Mouse (Mus musculus): ENCODE data around the gene Cdc42ep4. TPM values are rescaled to one million over a fixed set of nuclear protein-coding genes. Genes with fewer than 3 reads are reported as not detected.
A peak's percentile ranks its signal among the peaks of the same experiment; 100 is the strongest.

Gene Cdc42ep4
- total and polyA plus RNA-seq, 2 experiments from 2014 or later: 60.3 to 88.0 TPM

DNA sequence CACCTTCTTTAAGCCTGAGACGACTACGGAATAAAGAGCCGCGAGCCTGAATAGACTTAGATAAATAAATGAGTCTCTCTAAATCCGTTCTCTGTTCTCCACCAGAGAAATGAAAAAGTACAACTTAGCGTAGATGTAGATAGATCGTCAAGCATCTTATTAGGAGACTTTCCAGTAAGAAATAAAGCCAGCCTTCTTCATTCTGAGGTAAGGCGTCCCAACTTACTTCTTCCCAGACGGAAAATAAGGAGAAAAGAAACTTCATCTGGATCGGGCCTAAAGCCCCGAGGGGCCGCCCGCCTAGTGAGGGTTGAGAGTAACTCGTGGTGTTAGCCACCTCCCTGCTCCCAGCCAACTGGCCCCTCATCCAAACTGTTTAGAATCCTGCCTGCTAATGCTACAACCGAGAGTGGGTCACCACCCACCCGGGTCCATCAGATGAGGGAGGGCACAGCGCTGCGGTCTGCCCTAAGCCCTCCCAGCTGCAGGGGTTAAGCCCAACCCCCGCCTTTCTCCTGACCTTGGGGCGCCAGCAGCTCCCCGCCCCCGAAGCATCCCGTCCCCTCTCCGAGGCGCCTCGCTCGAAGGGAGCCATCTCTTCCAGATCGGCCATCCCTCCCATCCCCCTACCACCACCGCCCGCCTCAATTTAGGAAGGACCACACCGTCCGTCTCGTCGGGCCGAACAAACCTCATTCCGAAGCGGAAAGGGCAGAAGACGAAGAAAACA lies 68.6 kb downstream of the Cdc42ep4 start:
- 2% methylated on average over 38 of the region's 38 CpGs for WGBS
- ATAC-seq (ENCODE audit: low FRiP score) (peak; percentile 41), DNase-seq (ENCODE audit: low spot score) (peak; percentile 39)
- Histone ChIP-seq H3K4me3 (ENCODE audit: low read depth, low read length) (peak overlapping the region; percentile 94), H3K4me1 (ENCODE audit: insufficient read depth, low read length) (peaks cover 12% of the 10 kb centered on the region), H3K36me3 (ENCODE audit: insufficient read depth, low read length) (peaks cover 6% of the 10 kb centered on the region; the same call in 1 of the 2 replicates), H3K27me3 (ENCODE audit: insufficient read depth, low read length) (no peaks in the 10 kb centered on the region), H3K27ac (ENCODE audit: low read depth, low read length) (peak overlapping the region; percentile 92), H3K9ac (replicated peaks; ENCODE audit: low read length, poor library complexity, severe bottlenecking) (peak overlapping the region; percentile 92), H3K4me2 (ENCODE audit: low read depth, low read length, poor library complexity, severe bottlenecking) (peak overlapping the region; percentile 97), H3K9me3 (ENCODE audit: low read length) (no peaks in the 10 kb centered on the region)
- TF ChIP-seq CTCF (IDR thresholded peaks at IDR 0.05): no peak

DNA sequence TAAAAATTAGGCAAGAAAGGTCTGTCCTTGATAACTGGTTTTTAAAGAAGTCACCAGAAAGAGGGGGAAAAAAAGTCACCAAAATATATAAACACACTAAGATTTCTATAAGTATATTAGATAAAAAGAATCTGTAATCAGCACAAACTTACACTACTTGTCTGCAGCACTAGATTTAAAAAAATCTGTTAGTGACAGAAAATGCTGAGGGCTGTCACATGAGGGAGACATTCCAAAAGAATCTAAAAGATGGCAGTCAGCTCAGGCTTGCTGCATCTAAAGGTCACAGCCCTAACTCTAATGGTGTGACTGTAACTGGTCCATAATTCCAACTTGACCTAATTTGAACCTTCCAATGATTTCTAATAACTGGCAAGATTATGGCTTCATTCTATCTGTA lies 69.7 kb downstream of the Cdc42ep4 start:
- DNase-seq (ENCODE audit: low spot score): no peak
- Histone ChIP-seq H3K4me2 (ENCODE audit: low read depth, low read length, poor library complexity, severe bottlenecking) (peak overlapping the region; percentile 97; the same call in 1 of the 2 replicates), H3K9ac (replicated peaks; ENCODE audit: low read length, poor library complexity, severe bottlenecking) (no peak overlapping the region; the same call in 1 of the 2 replicates), H3K4me3 (ENCODE audit: low read depth, low read length) (no peak overlapping the region), H3K27ac (ENCODE audit: low read depth, low read length) (no peak overlapping the region), H3K4me1 (ENCODE audit: insufficient read depth, low read length) (peaks cover 12% of the 10 kb centered on the region), H3K27me3 (ENCODE audit: insufficient read depth, low read length) (no peaks in the 10 kb centered on the region), H3K36me3 (ENCODE audit: insufficient read depth, low read length) (peaks cover under 1% of the 10 kb centered on the region; the same call in 1 of the 2 replicates), H3K9me3 (ENCODE audit: low read length) (no peaks in the 10 kb centered on the region)
- no peak; the same call in 1 of the 2 replicates for TF ChIP-seq CTCF (IDR thresholded peaks at IDR 0.05)
- ATAC-seq (ENCODE audit: low FRiP score): no peak

DNA sequence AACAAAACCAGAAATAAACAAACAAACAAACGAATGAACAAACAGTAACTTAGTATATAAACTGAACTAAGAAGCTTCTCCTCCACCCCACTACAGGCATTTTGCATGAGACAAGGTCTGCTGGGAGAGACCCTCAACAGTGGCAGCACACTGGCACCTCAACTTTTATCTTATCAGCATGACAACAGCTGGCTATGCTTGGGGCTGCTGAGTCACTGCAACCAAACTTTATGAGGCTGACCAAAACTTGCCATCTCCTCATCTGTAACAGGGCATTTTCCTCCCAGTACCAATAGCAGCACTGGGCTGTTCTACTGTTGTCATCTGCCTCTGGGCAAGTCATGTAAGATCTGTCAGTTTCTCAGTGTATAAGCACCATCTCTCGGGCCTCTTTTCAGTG lies 70.7 kb downstream of the Cdc42ep4 start:
- Histone ChIP-seq H3K9me3 (ENCODE audit: low read length) (no peaks in the 10 kb centered on the region), H3K27me3 (ENCODE audit: insufficient read depth, low read length) (no peaks in the 10 kb centered on the region), H3K4me2 (ENCODE audit: low read depth, low read length, poor library complexity, severe bottlenecking) (no peak overlapping the region), H3K27ac (ENCODE audit: low read depth, low read length) (no peak overlapping the region), H3K36me3 (ENCODE audit: insufficient read depth, low read length) (peaks cover 10% of the 10 kb centered on the region), H3K4me1 (ENCODE audit: insufficient read depth, low read length) (peaks cover 12% of the 10 kb centered on the region), H3K4me3 (ENCODE audit: low read depth, low read length) (no peak overlapping the region), H3K9ac (replicated peaks; ENCODE audit: low read length, poor library complexity, severe bottlenecking) (no peak overlapping the region)
- ATAC-seq (ENCODE audit: low FRiP score): no peak
- DNase-seq (ENCODE audit: low spot score): no peak
- WGBS: 88% methylated on average over 2 of the region's 2 CpGs
- TF ChIP-seq CTCF (IDR thresholded peaks at IDR 0.05): no peak

DNA sequence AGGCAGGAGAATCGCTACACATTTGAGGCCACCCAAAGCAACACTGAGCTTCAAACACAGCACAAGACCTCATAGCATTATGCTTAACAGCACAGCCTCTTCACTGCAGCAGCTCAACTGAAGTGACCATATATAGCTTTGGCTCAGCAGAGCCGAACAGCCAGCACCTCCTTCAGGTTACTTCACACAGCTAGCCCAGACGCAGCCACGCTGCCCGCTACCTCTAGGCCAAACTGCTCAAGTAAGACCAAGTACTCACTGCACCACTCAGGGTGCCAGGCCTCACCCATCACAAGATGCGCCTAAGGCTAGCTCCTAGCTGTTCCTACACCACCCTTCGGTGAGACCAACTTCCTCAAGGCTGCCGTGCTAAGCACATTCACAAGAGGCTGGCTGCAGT lies 73.3 kb downstream of the Cdc42ep4 start:
- no peak overlapping the region for H3K4me3 ChIP-seq (ENCODE audit: low read depth, low read length)
- WGBS: 86% methylated on average over 8 of the region's 8 CpGs
- H3K9me3 ChIP-seq (ENCODE audit: low read length): no peaks in the 10 kb centered on the region
- H3K36me3 ChIP-seq (ENCODE audit: insufficient read depth, low read length): peaks cover 19% of the 10 kb centered on the region
- no peaks in the 10 kb centered on the region for H3K27me3 ChIP-seq (ENCODE audit: insufficient read depth, low read length)
- H3K4me2 ChIP-seq (ENCODE audit: low read depth, low read length, poor library complexity, severe bottlenecking): no peak overlapping the region
- TF ChIP-seq CTCF (IDR thresholded peaks at IDR 0.05): no peak
- H3K27ac ChIP-seq (ENCODE audit: low read depth, low read length): 0 out of 2 replicates have a peak overlapping the region, but pooled peaks have one; percentile 1
- ATAC-seq (ENCODE audit: low FRiP score): no peak
- H3K4me1 ChIP-seq (ENCODE audit: insufficient read depth, low read length): peaks cover 8% of the 10 kb centered on the region
- DNase-seq (ENCODE audit: low spot score): no peak
- H3K9ac ChIP-seq (replicated peaks; ENCODE audit: low read length, poor library complexity, severe bottlenecking): no peak overlapping the region

DNA sequence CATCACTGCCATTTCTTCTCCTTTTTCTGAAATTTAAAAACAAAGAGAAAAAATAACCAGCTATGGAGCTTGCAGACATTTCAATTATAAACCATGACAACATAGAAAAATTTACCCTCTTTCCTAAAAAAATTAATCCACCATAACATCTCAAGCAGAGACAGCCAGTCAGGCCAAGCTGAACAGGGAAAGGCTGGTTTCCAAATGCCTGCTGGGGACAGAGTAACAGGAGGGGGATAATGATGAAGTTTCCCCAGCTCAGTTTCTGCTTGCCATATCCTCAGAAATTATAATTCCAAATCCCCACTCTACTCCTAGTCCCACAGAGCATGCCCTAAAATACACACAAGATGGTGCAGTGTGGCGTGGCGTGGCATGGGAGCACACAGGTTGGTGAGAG lies 74.3 kb downstream of the Cdc42ep4 start:
- Histone ChIP-seq H3K9ac (replicated peaks; ENCODE audit: low read length, poor library complexity, severe bottlenecking) (no peak overlapping the region), H3K9me3 (ENCODE audit: low read length) (no peaks in the 10 kb centered on the region), H3K27ac (ENCODE audit: low read depth, low read length) (no peak overlapping the region), H3K36me3 (ENCODE audit: insufficient read depth, low read length) (peaks cover 19% of the 10 kb centered on the region), H3K27me3 (ENCODE audit: insufficient read depth, low read length) (no peaks in the 10 kb centered on the region), H3K4me1 (ENCODE audit: insufficient read depth, low read length) (peaks cover 3% of the 10 kb centered on the region; the same call in 1 of the 2 replicates), H3K4me2 (ENCODE audit: low read depth, low read length, poor library complexity, severe bottlenecking) (no peak overlapping the region), H3K4me3 (ENCODE audit: low read depth, low read length) (no peak overlapping the region)
- WGBS: 67% methylated on average over 2 of the region's 2 CpGs
- ATAC-seq (ENCODE audit: low FRiP score) (no peak), DNase-seq (ENCODE audit: low spot score) (no peak)
- no peak for TF ChIP-seq CTCF (IDR thresholded peaks at IDR 0.05)

Other genes starting within 250 kb of the Cdc42ep4 start
- 16.4 and 26.3 TPM in 2 replicates for gene Sstr2, start 132.5 kb downstream of the Cdc42ep4 start, total RNA-seq (2014; rRNA removed)
- 8.8 and 10.2 TPM in 2 replicates for gene Sstr2, start 132.5 kb downstream of the Cdc42ep4 start, polyA plus RNA-seq (2015; fragmentation: Nextera tagmentation; extraction: Ambion mirVana)
- 55.8 and 59.0 TPM in 2 replicates for gene Cog1, start 102.7 kb downstream of the Cdc42ep4 start, total RNA-seq (2014; rRNA removed)
- 28.3 and 31.3 TPM in 2 replicates for gene Cog1, start 102.7 kb downstream of the Cdc42ep4 start, polyA plus RNA-seq (2015; fragmentation: Nextera tagmentation; extraction: Ambion mirVana)
- gene Slc39a11, start 101.8 kb downstream of the Cdc42ep4 start, total RNA-seq (2014; rRNA removed): 56.0 and 62.5 TPM in 2 replicates
- gene Slc39a11, start 101.8 kb downstream of the Cdc42ep4 start, polyA plus RNA-seq (2015; fragmentation: Nextera tagmentation; extraction: Ambion mirVana): 35.9 and 40.4 TPM in 2 replicates
- gene Fam104a, start 67.7 kb downstream of the Cdc42ep4 start, total RNA-seq (2014; rRNA removed): 29.5 and 30.1 TPM in 2 replicates
- gene Fam104a, start 67.7 kb downstream of the Cdc42ep4 start, polyA plus RNA-seq (2015; fragmentation: Nextera tagmentation; extraction: Ambion mirVana): 46.3 and 48.7 TPM in 2 replicates
- 19.5 and 26.8 TPM in 2 replicates for gene D11Wsu47e, start 67.5 kb downstream of the Cdc42ep4 start, total RNA-seq (2014; rRNA removed)
- 27.8 and 27.9 TPM in 2 replicates for gene D11Wsu47e, start 67.5 kb downstream of the Cdc42ep4 start, polyA plus RNA-seq (2015; fragmentation: Nextera tagmentation; extraction: Ambion mirVana)
- gene Cpsf4l, start 41.9 kb downstream of the Cdc42ep4 start, total RNA-seq (2014; rRNA removed): 0.22 TPM in 1 of 2 replicates, not detected in the other
- gene Cpsf4l, start 41.9 kb downstream of the Cdc42ep4 start, polyA plus RNA-seq (2015; fragmentation: Nextera tagmentation; extraction: Ambion mirVana): 0.20 TPM in 2 replicates